Mouse (Mus musculus) bone marrow, adult 2 months (tissue): ENCODE results near the gene Tbc1d7. TPM values are rescaled to one million over a fixed set of nuclear protein-coding genes. Genes with fewer than 3 reads are reported as not detected.

Experiments used
- H3K27ac ChIP-seq: fragments of 200-500 bp; 2 replicates; pipeline ENCODE4 v1.5.1; 2012; ENCODE audit warnings: low read depth, mild to moderate bottlenecking, control low read depth, inconsistent platforms, low read length; ENCODE audit not compliant: control insufficient read depth, poor library complexity, insufficient read depth
- H3K4me1 ChIP-seq: fragments of 200-500 bp; 2 replicates; pipeline ENCODE4 v1.6.1; 2011; ENCODE audit warnings: low read length; ENCODE audit not compliant: control insufficient read depth, insufficient read depth
- H3K4me3 ChIP-seq: fragments of 200-500 bp; replicated peaks from 2 replicates; pipeline ENCODE3; 2011; ENCODE audit warnings: mild to moderate bottlenecking, low read depth, low read length, control low read depth; ENCODE audit not compliant: control insufficient read depth
- CTCF ChIP-seq: fragments of 200-500 bp; IDR thresholded peaks from 2 replicates; pipeline ENCODE4 v1.5.1; 2011; ENCODE audit warnings: low read length, control low read depth; ENCODE audit not compliant: control insufficient read depth, insufficient read depth
- POLR2A ChIP-seq: fragments of 200-500 bp; IDR thresholded peaks from 2 replicates; pipeline ENCODE4 v1.6.1; 2011; ENCODE audit warnings: low read depth, mild to moderate bottlenecking, control low read depth, low read length, borderline replicate concordance; ENCODE audit not compliant: control insufficient read depth
- WGBS: fragments of 180-500 bp; shearing (Covaris S2); methylation state at CpG from one replicate; pipeline ENCODE4 v1.1.7; 2018; 5-methylcytosine and 5-hydroxymethylcytosine counted together
- polyA plus RNA-seq: library from polyadenylated mRNA; stranded (reverse); fragments of >200 nt; gene quantifications from 2 replicates; pipeline ENCODE4 v1.2.4, GENCODE M21; 2011; ENCODE audit warnings: low replicate concordance; ENCODE audit not compliant: missing spikeins, insufficient read depth, insufficient read length

Gene Tbc1d7
- polyA plus RNA-seq, 1 experiment, result 11.1 TPM

GRCm38 (mm10) chr13:43146515-43147258, 24.6 kb downstream of the Tbc1d7 start:
- 82% methylated on average over 8 of the region's 8 CpGs for WGBS
- TF ChIP-seq CTCF (no peak), POLR2A (no peak)
- Histone ChIP-seq H3K27ac (no peak overlapping the region), H3K4me3 (no peak overlapping the region), H3K4me1 (no peaks in the 10 kb centered on the region)

GRCm38 (mm10) chr13:43144720-43145418, 26.4 kb downstream of the Tbc1d7 start:
- TF ChIP-seq POLR2A, result no peak
- no peak for TF ChIP-seq CTCF
- Histone ChIP-seq H3K27ac (no peak overlapping the region), H3K4me1 (no peaks in the 10 kb centered on the region), H3K4me3 (no peak overlapping the region)
- WGBS, result 77% methylated on average over 7 of the region's 7 CpGs

GRCm38 (mm10) chr13:43134468-43134867, 36.8 kb downstream of the Tbc1d7 start:
- H3K27ac ChIP-seq, result no peak overlapping the region
- no peak overlapping the region for H3K4me3 ChIP-seq
- 32% methylated on average over 4 of the region's 4 CpGs for WGBS
- TF ChIP-seq CTCF, result no peak
- TF ChIP-seq POLR2A, result no peak
- H3K4me1 ChIP-seq, result no peaks in the 10 kb centered on the region

- TF ChIP-seq CTCF (no peak), POLR2A (no peak)
- no peaks in the 10 kb centered on the region for H3K4me1 ChIP-seq
- H3K27ac ChIP-seq, result no peak overlapping the region
- WGBS, result 81% methylated on average over 7 of the region's 7 CpGs
- no peak overlapping the region for H3K4me3 ChIP-seq
Measured at GRCm38 (mm10) chr13:43133400-43133799, 37.9 kb downstream of the Tbc1d7 start.

GRCm38 (mm10) chr13:43132859-43133258, 38.4 kb downstream of the Tbc1d7 start:
- no peak overlapping the region for H3K4me3 ChIP-seq
- H3K27ac ChIP-seq, result no peak overlapping the region
- H3K4me1 ChIP-seq, result no peaks in the 10 kb centered on the region
- TF ChIP-seq CTCF, result no peak
- TF ChIP-seq POLR2A, result no peak
- WGBS, result 88% methylated on average over 9 of the region's 9 CpGs

GRCm38 (mm10) chr13:43131741-43132191, 39.5 kb downstream of the Tbc1d7 start:
- TF ChIP-seq POLR2A (no peak), CTCF (no peak)
- 85% methylated on average over 10 of the region's 10 CpGs for WGBS
- no peak overlapping the region for H3K4me3 ChIP-seq

GRCm38 (mm10) chr13:43130161-43130560, 41.1 kb downstream of the Tbc1d7 start:
- 81% methylated on average over 6 of the region's 6 CpGs for WGBS
- no peak for TF ChIP-seq POLR2A
- TF ChIP-seq CTCF, result no peak

More at GRCm38 (mm10) chr13:43131741-43132191, 39.5 kb downstream of the Tbc1d7 start:
- Histone ChIP-seq H3K27ac (no peak overlapping the region), H3K4me1 (no peaks in the 10 kb centered on the region)

GRCm38 (mm10) chr13:43124683-43125074, 46.6 kb downstream of the Tbc1d7 start:
- Histone ChIP-seq H3K27ac (no peak overlapping the region), H3K4me3 (no peak overlapping the region), H3K4me1 (no peaks in the 10 kb centered on the region)
- 32% methylated on average over 4 of the region's 4 CpGs for WGBS
- no peak for TF ChIP-seq CTCF
- TF ChIP-seq POLR2A, result no peak

More at GRCm38 (mm10) chr13:43130161-43130560, 41.1 kb downstream of the Tbc1d7 start:
- Histone ChIP-seq H3K27ac (no peak overlapping the region), H3K4me1 (no peaks in the 10 kb centered on the region), H3K4me3 (no peak overlapping the region)
